Mouse (Mus musculus): ENCODE measurements at regions not wholly inside any gene's neighbourhood (a gene's known extent, or its start where the extent isn't known, plus 50 kb on each side); places are given as distances from the start of the nearest gene placed in this dataset.

DNA sequence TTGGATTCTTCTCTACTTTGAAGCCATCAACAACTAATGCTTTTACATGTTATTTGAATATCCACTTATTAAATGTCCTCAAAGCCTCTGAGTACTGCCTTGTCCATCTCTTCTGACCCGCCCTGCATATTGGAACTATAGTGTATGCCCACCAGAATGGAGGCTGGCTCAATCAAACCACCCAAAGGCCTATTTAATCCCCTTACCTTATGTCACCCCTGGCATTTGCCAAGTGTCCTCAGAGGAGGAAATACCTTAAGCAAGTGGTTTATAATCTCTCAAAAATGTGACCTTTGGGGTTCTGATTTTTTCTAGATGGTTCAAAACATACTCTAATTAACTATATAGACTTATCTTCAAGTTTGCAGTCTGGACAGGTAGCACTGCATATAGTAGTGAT is 542.3 kb downstream of the Etv1 start:
- intact Hi-C loops (cut with DNase I): no loop called here
- no peak for DNase-seq (ENCODE audit: extremely low spot score in 1 of 2, low spot score in 2 of 2)

DNA sequence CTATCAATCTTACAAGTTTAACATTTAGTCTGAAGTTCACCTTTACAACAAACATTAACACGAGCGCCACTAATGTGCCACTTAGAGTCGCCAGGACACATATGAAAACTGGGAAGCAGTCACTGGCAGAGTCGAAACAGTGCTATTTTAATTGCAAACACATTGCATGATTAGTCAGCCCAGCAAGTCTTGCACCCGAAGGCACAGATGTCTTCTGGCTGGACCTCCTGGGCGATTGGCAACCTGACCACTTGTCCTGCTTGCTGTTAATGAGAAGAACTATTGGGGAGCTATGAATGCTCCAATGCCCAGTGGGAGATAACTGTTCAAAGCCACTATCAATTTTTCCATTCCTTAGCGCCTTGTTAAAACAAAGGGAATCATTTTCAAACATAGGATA is 547.0 kb downstream of the Etv1 start:
- no peak for DNase-seq (ENCODE audit: extremely low spot score in 1 of 2, low spot score in 2 of 2)
- intact Hi-C loops (cut with DNase I): no loop called here

DNA sequence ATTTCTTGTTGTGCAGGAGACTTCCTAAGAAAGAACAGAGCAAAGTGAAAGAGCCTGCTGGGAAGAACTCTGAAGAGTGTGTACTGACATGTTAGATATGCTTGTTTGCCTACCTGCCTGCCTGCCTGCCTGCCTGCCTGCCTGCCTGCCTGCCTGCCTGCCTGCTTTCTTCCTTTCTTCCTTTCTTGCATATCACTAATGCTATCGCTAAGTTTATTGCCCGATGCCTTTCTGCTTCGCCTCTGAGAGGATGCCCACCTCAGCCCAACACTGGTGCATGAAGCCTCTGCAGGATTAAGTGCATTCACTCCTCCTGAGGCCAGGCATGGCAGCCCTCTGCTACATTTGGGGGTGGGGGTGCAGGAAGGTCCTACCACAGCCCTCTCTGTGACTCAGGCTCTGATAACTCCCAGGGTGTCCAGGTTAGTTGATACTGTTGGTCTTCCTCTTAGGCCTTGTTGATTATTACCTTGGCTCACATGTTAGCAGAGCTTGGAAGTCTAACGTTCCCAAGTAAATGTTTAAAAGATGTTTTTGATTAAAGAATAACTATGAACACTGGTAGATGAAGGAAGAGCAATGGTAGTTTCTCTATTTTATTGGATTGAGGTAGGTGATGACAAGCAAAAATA is 547.6 kb downstream of the Etv1 start:
- no peak for DNase-seq (ENCODE audit: extremely low spot score in 1 of 2, low spot score in 2 of 2)
- intact Hi-C loops (cut with DNase I): no loop called here

DNA sequence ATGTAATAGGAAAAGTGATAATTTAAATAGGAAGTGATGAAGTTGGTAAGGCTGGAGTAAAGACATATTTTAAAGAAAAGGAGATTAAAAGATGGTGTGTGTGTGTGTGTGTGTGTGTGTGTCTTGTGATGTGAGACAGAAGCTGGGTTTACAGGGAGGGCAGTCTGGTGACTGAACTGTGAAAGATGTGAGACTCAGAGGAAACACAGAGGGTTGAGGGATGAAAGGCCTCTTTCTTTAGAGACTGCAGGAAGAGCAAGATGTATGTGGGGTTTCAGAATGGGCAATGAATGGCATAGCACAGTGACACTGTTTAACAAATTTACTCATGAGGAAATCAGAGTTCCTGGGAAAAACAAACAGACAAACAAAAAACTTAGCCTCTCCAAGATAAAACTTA is 549.2 kb downstream of the Etv1 start:
- no peak for DNase-seq (ENCODE audit: extremely low spot score in 1 of 2, low spot score in 2 of 2)
- intact Hi-C loops (cut with DNase I): no loop called here

DNA sequence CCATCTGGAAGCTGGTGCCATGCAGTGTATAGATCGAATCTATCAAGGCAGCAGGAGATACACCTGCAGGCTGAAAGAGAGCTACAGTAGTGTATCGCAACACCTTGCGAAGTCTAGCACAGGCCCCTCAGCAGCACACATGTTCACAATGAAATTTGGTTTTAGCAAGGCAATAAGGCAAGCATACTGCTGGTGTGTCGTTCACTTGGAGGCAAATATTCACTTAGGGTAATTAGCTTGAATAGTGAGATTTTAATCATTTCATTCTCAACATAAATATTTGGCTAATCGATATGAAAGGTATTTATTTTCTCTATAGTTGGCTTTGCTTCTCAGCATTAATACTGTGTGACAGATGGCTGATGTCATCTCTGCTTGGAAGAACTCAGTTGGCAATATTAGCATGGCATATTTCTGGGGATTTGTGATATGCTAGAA is 559.9 kb downstream of the Etv1 start:
- intact Hi-C loops (cut with DNase I): no loop called here
- DNase-seq (ENCODE audit: extremely low spot score in 1 of 2, low spot score in 2 of 2): no peak

DNA sequence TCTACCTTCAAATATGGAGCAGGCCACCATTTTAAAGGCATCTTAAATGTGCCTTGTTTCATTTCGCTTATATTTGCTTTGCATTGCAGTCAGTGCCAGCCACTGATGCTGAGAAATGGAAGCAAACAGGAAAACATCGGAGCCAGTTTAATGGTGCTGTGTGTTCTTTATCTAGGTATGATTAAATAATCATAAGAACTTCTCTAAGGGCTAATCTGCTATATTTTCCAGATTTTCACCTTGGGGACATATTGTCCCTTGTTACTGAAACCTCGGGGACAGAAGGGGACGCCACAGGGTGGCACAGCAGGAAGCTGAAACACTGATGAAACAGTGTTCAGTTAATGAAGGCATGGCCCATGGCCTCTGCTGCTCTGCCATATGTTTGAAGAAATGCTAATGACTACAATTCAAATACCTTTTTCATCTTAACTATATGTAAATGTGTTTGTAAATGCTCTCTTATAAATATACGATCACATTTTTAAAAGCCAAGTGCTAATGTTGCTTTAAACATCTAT is 562.6 kb downstream of the Etv1 start:
- intact Hi-C loops (cut with DNase I): no loop called here
- no peak for DNase-seq (ENCODE audit: extremely low spot score in 1 of 2, low spot score in 2 of 2)

DNA sequence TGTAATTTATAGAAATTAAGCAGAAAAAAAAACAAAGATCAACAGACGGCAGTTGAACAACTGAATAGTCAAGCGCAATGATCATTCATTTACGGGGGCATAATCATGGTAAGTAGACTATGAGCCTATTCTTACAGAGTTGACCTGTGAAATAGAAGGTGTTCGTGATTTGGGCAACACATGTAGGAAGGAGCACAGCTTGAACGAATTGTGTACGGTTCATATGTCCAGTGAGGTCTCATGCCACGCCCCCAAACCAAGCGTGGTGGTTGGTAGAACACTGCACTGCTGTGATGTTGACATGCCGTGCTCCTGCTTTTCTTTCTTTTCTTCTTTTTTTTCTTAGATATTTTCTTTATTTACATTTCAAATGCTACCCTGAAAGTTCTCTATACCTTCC is 563.1 kb downstream of the Etv1 start:
- intact Hi-C loops (cut with DNase I): no loop called here
- DNase-seq (ENCODE audit: extremely low spot score in 1 of 2, low spot score in 2 of 2): no peak

DNA sequence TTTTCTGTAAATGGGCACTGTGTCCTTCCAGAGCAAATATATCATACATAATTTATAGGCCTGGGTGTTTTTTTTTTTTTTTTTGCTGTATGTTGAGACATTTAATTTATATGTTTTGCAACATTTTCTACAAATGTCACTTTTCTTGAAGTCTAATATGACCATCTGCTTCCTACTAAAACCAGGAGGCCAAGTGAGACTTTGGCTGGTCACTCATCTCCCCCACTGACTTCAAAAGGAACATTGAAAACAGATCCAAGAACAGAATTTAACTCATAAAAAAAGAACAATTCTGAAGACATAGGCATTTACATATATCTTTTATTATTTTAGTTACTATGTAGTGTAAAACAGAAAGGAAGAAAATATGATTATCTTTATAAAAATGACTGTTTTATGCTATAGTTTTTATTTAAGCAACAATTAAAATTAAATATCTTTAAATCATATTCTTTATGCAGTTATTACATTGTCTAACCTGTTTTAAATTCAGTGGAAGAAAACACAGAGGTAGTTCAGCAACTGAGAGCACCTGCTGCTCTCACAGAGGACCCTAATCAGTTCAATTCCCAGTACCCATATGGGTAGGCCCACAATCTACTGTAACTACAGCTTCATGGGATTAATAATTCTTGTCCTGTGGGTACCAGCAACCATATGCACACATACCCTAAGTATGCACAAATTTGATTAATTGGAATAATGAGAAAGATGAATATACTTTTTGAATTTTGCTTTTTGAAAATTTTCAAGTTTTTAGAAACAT is 592.5 kb downstream of the Etv1 start:
- intact Hi-C loops (cut with DNase I): no loop called here
- no peak for DNase-seq (ENCODE audit: extremely low spot score in 1 of 2, low spot score in 2 of 2)

DNA sequence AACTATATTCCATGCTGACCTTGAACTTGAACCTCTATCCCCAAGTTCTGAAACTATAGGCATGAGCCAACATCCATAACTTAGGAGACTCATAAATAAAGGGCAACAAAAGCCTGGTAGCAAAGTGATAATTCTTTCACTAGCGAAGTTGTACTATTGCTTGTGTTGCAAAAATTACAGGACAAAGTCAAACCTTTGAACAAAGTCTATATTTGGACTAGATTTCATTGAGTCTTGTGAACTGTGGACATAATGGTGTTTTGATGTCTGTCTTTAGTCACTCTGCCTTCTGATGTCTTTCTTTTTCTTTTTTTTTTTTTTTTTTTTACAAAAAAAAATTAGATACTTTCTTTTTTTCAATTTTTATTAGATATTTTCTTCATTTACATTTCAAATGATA is 594.5 kb downstream of the Etv1 start:
- DNase-seq (ENCODE audit: extremely low spot score in 1 of 2, low spot score in 2 of 2): no peak
- intact Hi-C loops (cut with DNase I): no loop called here
